Mouse (Mus musculus) stomach, postnatal 0 days (tissue): ENCODE measurements at regions not wholly inside any gene's neighbourhood (a gene's known extent, or its start where the extent isn't known, plus 50 kb on each side); places are given as distances from the start of the nearest gene placed in this dataset.

Source experiments
- CTCF ChIP-seq: IDR thresholded peaks from 2 replicates; pipeline ENCODE4 v1.5.1; 2016; ENCODE audit warnings: antibody characterized with exemption, low read depth, mild to moderate bottlenecking, moderate library complexity
- EP300 ChIP-seq: optimal IDR thresholded peaks from 2 replicates; pipeline ENCODE3; 2016; ENCODE audit warnings: antibody characterized with exemption

GRCm38 (mm10) chr3:157803356-157803755, 121.5 kb downstream of the Cth start:
- TF ChIP-seq CTCF (no peak), EP300 (no peak)
